Mouse (Mus musculus) gastrocnemius, postnatal 14 days (tissue): ENCODE data around the gene Hlcs. TPM values are rescaled to one million over a fixed set of nuclear protein-coding genes. Genes with fewer than 3 reads are reported as not detected.

Experiments
- DNase-seq: peaks from one replicate; pipeline ENCODE4 v3.0.0; 2021; ENCODE audit warnings: mixed read lengths
- intact Hi-C: fragments of 180-260 bp; cut with DNase I; formaldehyde crosslinking; loops from one replicate; pipeline ENCODE4 v1.15.1; 2025; ENCODE audit warnings: low total_unique reads
- total RNA-seq, 2 experiments: library from RNA; stranded (reverse); gene quantifications; 2 replicates each; pipeline ENCODE4 v1.2.3; 2021

The Hlcs gene
- total RNA-seq, 2 experiments from 2014 or later: 5.8 to 6.6 TPM

- intact Hi-C loops: no loop called here
- no peak for DNase-seq
Observed at GRCm38 (mm10) chr16:94134218-94134617, 179.2 kb downstream of the Hlcs start.

- no peak for DNase-seq
- intact Hi-C loops: no loop called here
Observed at GRCm38 (mm10) chr16:94128236-94128835, 185.0 kb downstream of the Hlcs start.

DNA sequence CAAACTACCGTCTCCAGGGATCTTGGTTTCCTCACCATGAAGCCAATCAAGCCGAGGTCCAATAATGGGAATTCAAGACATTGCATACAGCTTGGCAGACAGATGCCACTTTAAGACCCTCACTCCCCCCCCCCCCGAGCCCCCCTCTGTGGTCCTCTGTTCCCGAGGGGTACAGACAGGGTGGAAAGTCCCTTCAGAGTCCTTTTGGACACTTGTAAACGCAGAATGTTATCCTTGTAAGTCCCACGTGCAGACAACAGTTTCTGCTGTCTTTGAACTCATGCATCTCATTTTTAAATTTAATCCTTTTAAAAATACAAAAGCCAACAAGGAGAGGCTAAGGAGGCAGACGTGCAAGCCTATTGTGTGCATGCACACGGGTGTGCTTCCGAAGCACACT lies 187.2 kb downstream of the Hlcs start:
- DNase-seq: no peak
- intact Hi-C loops: no loop called here

DNA sequence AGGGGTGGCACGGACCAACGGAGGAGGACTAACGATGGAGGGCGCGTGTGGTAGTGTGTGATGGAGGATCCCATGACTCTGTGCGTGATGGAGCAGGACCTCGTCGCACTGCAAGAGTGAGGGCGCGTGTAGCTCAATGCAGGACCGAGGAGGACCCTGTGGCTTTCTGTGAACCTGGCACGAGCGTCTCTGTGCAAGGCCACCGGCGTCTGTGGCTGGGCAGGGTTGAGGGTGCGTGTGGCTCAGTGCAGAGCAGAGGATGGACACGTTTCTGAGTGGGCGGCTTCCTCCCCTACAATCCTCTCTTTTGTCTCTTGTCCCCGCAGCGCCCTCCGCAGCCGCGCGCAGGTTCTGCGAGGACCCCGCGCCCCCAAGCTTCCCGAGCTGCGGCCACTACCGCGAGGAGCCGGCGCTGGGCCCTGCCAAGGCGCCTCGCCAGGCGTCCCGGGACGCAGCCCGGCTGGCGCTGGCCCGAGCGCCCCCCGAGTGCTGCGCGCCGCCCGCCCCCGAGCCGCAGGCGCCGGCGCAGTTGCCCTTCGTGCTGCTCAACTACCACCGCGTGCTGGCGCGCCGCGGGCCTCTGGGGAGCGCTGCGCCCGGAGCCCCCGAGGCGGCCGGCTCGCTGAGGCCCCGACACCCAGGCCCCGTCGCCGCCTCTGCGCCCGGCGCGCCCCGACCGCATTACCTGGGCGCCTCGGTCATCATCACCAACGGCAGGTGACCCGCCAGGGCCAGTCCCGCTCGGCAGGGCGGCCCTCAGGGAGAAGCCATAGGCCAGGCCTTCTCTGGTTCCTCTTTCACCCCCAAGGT lies 188.0 kb downstream of the Hlcs start:
- no peak for DNase-seq
- intact Hi-C loops: no loop called here

GRCm38 (mm10) chr16:94123247-94123646 lies 190.1 kb downstream of the Hlcs start:
- peak; percentile 57 for DNase-seq
- intact Hi-C loops: no loop called here

DNA sequence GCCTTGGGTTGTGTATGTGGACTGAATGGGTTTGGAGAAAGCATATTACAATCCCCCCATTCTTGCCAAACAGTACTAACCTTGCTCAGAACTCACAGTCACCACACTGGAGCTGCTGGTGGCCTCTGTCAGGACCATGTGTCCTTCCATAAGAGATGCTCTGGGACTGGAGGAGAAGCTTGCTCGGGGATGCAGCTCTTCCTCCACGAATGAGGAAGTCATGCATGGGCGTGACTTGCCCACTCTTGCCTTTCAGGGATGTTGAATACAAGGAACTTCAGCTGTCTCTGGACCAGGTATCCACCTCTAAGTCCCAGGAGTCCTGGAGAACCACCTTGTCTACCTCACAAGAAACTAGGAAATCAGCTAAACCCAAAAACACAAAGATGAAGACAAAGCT lies 191.0 kb downstream of the Hlcs start:
- DNase-seq: peak; percentile 1
- intact Hi-C loops: no loop called here

DNA sequence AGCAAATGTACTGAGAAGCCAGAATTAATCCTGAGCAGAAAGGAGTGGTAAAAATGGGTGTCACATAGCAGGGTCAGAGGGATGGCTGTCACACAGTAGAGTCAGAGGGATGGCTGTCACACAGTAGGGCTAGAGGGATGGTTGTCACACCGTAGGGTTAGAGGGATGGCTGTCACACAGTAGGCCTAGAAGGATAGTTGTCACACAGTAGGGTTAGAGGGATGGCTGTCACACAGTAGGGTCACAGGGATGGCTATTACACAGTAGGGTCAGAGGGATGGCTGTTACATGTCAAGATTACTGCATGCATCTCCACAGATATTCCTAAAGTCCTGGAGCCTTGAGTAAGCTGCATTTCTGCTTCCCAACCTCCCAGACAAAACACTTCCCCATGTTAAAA lies 195.0 kb downstream of the Hlcs start:
- peak; percentile 0 for DNase-seq
- intact Hi-C loops: no loop called here

- peak; percentile 3 for DNase-seq
- intact Hi-C loops: no loop called here
Observed at GRCm38 (mm10) chr16:94117333-94117732, 196.0 kb downstream of the Hlcs start.

GRCm38 (mm10) chr16:94114693-94115092 lies 198.7 kb downstream of the Hlcs start:
- intact Hi-C loops: no loop called here
- DNase-seq: no peak

- intact Hi-C loops: no loop called here
- peak; percentile 1 for DNase-seq
Observed at GRCm38 (mm10) chr16:94113160-94113559, 200.2 kb downstream of the Hlcs start.

- DNase-seq: no peak
- intact Hi-C loops: no loop called here
Observed at GRCm38 (mm10) chr16:94097724-94098455, 215.5 kb downstream of the Hlcs start.

DNA sequence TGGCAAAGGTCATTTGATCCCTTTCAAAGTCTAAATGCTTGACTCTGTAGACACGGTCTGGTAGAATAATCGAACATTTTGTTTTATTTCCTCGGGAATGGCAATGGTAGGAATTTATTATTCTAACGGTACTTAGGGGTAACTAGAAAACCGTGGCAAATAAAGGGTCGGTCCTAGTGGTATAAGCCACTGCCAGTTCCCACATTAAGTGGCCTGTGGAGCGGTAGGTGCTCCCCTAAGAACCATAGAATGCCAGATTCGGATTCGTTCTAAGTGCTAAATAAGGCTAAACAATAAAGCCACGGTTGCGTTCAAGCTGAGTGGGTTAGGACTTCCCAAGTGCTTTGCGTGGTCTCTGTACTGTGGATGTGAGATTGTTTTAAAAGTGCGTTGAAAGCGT lies 216.9 kb downstream of the Hlcs start:
- intact Hi-C loops: no loop called here
- no peak for DNase-seq

- intact Hi-C loops: no loop called here
- DNase-seq: no peak
Observed at GRCm38 (mm10) chr16:94095109-94095822, 218.1 kb downstream of the Hlcs start.

- DNase-seq: no peak
- intact Hi-C loops: no loop called here
Observed at GRCm38 (mm10) chr16:94094251-94095108, 218.9 kb downstream of the Hlcs start.

GRCm38 (mm10) chr16:94093151-94093863 lies 220.1 kb downstream of the Hlcs start:
- DNase-seq: no peak

GRCm38 (mm10) chr16:94092511-94093150 lies 220.7 kb downstream of the Hlcs start:
- intact Hi-C loops: no loop called here
- DNase-seq: no peak

More at GRCm38 (mm10) chr16:94093151-94093863, 220.1 kb downstream of the Hlcs start:
- intact Hi-C loops: no loop called here

GRCm38 (mm10) chr16:94088819-94089692 lies 224.3 kb downstream of the Hlcs start:
- intact Hi-C loops: no loop called here
- DNase-seq: no peak
